Mouse (Mus musculus) urinary bladder, postnatal 10 days (tissue): ENCODE data around the gene Pzp.

Source experiments
- DNase-seq: peaks from one replicate; pipeline ENCODE4 v3.0.0; 2022; ENCODE audit warnings: low spot score

Gene Pzp

GRCm38 (mm10) chr6:128436356-128437005 is 90.0 kb downstream of the Pzp start:
- no peak for DNase-seq

- no peak for DNase-seq
Measured at GRCm38 (mm10) chr6:128435474-128435873, 91.0 kb downstream of the Pzp start.
